Mouse (Mus musculus): ENCODE measurements at regions not wholly inside any gene's neighbourhood (a gene's known extent, or its start where the extent isn't known, plus 50 kb on each side); places are given as distances from the start of the nearest gene placed in this dataset.

DNA sequence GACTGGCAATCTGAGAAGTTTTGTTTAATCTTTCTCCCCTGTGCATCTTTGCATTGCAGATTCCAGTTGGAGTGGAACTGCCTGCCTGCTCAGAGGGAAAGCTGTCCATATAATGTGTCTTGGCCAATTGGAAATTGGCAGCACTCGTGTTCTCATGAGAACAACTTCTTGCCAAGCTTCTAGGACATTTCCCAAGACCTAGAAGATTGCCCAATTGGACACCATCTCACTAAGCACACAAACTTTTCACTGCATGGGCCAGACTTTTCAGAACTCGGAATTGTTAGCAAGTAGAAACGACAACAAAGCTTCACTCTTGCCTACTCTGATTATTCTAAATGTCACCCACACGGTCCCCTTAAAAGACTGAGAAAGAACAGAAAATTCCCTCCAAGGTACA lies 409.8 kb downstream of the Rwdd3 start:
- DNase-seq (ENCODE audit: extremely low read depth, low read depth, low spot score), result peak; percentile 4

GRCm38 (mm10) chr3:120761223-120761622 lies 410.3 kb downstream of the Rwdd3 start:
- no peak for DNase-seq (ENCODE audit: extremely low read depth, low read depth, low spot score)

DNA sequence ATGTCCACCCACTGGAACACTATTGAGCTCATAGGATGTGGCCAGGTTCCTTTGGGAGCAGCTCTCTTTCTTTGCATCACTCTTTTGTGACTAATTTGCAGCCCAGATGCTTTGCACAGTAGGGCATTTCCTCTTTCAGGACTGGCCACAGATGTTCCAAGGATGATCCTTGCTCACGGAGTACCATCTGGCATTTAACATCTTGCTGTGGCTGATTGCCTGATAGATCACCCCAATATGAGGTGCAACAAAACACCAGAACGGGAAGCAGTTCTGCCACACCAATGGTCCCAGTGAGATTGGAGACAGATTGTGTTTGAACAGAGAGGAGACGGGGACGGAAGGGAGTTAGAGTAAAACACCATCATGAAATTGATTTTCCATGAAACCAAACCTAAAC lies 423.0 kb downstream of the Rwdd3 start:
- no peak for DNase-seq (ENCODE audit: extremely low read depth, low read depth, low spot score)

- no peak for DNase-seq (ENCODE audit: extremely low read depth, low read depth, low spot score)
These were observed 423.8 kb downstream of the Rwdd3 start for GRCm38 (mm10) chr3:120747678-120748077.

DNA sequence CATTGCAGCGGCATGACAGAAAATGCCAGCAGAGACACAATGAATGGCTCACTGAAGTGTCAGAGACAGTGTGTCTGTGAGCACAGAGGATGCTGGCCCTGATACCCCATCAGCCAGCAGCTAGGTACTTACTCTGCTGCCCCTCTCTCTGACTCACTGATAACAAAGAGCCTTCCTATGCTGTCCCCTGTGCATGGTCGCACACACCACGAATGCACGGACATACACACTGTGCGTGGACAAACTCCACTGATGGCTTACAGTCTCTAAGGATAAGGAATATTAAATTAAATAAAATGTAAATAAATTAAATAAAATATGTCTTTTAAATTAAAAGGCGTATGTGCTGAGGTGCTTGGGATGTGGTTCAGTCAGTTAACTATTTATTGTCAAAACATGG lies 438.2 kb downstream of the Rwdd3 start:
- no peak for DNase-seq (ENCODE audit: extremely low read depth, low read depth, low spot score)

DNA sequence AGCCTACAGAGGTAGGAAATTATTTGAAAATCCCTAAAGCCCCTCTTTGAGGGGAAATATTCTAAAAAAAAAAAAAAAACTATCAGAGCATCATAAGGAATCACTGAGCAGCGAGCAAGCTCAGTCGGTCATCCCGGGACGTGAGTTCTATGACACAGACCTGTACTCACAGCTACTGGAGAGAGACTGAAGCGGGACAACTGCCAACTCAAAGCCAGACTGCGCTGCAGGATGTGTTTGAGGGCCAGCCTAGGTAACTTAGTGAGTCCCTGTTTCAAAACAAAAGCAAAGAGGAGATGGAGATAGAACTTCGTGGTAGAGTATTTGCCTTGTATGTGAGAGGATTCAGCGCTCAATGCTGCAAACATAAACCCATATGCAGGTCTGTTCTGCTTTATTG lies 439.1 kb downstream of the Rwdd3 start:
- DNase-seq (ENCODE audit: extremely low read depth, low read depth, low spot score), result no peak

DNA sequence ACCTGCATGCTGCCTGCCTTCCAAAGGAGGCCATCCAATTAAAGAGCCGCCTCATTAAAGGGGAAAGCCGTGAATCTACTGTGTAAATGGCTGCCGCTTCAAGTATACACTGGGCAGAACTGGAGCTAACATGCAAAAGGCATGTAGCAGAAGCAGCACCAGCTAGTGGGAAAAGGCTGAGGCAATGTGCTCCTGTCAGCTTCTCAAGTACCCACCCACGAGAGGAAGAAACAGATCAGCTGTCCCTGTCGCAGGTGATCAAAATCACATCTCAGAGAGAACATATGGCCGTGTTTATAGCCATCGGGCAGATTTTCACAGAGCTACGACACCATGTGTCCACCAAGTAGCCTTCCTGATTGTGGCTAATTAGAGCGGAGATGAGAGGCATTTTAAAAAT lies 440.2 kb downstream of the Rwdd3 start:
- DNase-seq (ENCODE audit: extremely low read depth, low read depth, low spot score), result no peak

- no peak for DNase-seq (ENCODE audit: extremely low read depth, low read depth, low spot score)
These were observed 441.3 kb downstream of the Rwdd3 start for GRCm38 (mm10) chr3:120730225-120730624.

DNA sequence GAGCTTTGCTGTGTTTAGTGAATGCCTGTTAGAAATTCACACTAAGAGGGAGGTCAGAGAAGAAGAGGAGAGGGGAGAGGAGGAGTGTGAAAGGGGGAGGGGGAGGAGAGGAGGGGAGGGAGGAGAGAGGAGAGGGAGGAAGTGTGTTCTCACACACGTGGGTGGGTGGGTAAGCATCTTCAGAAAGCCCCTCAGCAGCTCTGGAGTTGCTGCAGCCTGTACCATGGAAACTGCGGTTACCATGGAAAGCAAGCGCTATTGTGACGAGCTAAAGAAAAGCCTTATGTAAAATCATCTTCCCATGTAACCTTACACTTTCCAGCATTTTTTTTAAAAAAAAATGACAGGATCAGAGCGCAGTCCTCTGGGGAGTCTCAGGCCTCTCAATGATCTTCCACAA lies 441.8 kb downstream of the Rwdd3 start:
- DNase-seq (ENCODE audit: extremely low read depth, low read depth, low spot score), result no peak

GRCm38 (mm10) chr3:120685227-120685626 lies 486.3 kb downstream of the Rwdd3 start:
- no peak for DNase-seq (ENCODE audit: extremely low read depth, low read depth, low spot score)

- no peak for DNase-seq (ENCODE audit: extremely low read depth, low read depth, low spot score)
These were observed 495.6 kb downstream of the Rwdd3 start for GRCm38 (mm10) chr3:120675906-120676305.

- DNase-seq (ENCODE audit: extremely low read depth, low read depth, low spot score), result no peak
These were observed 502.8 kb downstream of the Rwdd3 start for GRCm38 (mm10) chr3:120668654-120669053.

DNA sequence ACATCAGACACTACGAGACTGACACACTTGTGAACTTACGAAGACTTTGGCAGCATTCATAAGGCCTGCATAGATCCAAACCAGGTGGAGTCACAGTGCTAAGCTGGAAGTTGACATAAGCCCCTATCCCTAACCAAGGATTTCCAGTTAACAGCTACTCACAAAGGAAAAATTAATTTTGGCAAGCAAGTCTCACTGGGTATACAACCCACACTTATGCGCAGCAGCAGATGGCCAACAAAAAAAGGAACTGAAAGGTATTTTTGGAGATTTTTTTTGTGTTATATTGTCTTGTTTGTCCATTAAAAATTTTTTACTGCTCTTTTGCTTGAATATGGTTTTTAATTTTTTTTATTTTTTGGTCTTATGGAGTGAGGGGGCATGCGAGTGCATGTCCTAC lies 509.0 kb downstream of the Rwdd3 start:
- no peak for DNase-seq (ENCODE audit: extremely low read depth, low read depth, low spot score)

- DNase-seq (ENCODE audit: extremely low read depth, low read depth, low spot score), result no peak
These were observed 510.7 kb downstream of the Rwdd3 start for GRCm38 (mm10) chr3:120660776-120661175.

DNA sequence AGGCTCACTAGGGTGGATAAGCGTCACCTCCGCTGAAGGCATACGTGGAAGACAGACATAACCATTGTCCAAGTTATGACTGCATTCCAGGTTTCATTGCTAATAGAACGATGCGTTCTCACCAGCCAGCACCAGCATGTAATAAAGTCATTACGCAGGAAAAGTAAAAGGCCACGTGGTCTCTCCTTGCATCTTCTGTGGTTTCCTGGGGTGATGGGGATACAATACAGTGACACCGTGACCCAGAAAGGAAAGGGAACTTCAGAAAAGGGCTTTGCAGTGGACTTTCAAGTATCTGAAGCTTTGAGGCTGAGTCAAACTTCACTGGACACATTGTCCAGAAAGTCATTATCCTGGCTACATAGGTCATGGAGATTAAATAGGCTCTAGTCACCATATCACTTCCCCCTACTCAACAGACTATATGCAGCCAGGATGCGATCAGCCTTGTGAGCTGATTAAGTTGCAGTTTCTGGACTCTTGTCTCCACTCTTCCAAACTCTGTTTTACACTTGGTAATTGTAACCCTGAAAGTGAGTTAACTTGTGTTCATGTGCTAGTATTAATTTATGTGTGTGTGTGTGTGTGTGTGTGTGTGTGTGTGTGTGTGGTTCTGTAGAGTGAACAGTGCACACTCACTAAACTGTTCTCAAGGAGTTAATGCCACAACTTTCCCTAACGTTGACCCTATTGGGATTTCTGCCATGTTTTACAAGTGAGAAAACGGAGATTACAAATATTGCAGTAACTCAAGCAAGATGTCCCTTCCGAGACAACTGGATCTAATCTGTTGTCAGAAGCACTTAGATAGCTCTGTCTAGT lies 522.2 kb downstream of the Rwdd3 start:
- no peak for DNase-seq (ENCODE audit: extremely low read depth, low read depth, low spot score)

- no peak for DNase-seq (ENCODE audit: extremely low read depth, low read depth, low spot score)
These were observed 523.1 kb downstream of the Rwdd3 start for GRCm38 (mm10) chr3:120648391-120648790.

GRCm38 (mm10) chr3:120636669-120637305 lies 534.7 kb downstream of the Rwdd3 start:
- no peak for DNase-seq (ENCODE audit: extremely low read depth, low read depth, low spot score)

DNA sequence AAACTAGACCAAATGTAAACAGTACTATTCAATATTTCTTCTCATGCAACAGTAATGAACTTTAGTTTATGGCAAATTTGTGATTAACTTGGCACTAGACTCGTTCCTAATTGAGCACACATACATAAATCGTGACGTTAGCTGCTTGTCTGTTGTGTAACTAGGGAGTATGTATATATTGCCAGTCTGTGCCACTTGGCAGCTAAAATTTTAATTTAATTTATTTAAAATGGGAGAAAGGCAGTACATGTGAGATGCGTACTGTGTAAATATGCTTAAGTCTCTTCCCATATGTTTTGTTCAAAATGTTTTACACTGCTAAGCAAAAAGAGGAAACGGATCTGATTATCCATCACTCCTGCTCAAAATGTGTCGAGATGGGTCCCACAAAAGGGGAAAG lies 553.1 kb downstream of the Rwdd3 start:
- DNase-seq (ENCODE audit: extremely low read depth, low read depth, low spot score), result no peak

DNA sequence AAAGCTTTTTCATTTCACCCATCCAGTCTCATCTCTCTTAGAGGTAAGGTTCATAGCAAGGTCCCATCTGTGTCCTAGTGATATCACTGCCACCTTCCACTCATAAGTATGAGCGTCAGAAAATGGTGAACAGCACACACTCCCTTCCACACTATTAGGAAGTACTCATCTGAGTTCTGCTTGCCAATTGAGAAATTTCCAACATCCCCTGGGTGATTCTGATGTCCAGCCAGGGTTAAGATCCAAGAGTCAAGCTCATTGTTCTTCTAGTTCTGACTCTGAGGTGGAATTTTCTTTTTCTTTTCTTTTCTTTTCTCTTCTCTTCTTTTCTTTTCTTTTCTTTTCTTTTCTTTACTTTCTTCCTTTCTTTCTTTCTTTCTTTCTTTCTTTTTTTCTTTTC lies 577.3 kb downstream of the Rwdd3 start:
- DNase-seq (ENCODE audit: extremely low read depth, low read depth, low spot score), result no peak

DNA sequence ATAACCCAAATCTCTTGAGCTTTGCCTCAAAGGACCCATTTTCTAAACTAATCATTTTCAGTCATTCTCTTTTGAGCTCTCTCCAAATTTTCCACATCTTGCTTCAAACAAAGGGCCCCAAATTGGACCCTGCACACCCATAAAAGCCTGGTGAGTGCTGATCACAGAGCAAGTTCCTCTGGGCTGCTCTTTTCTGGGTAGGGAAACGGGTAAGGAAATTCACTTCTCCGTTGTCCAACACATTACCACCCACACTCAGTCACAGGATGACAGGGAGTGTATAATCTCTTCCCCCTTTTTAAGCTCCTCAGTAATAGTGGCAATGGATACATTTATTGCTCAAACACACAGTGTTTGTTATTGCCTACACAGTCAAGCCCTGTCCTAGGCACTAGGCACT lies 580.3 kb downstream of the Rwdd3 start:
- DNase-seq (ENCODE audit: extremely low read depth, low read depth, low spot score), result no peak

DNA sequence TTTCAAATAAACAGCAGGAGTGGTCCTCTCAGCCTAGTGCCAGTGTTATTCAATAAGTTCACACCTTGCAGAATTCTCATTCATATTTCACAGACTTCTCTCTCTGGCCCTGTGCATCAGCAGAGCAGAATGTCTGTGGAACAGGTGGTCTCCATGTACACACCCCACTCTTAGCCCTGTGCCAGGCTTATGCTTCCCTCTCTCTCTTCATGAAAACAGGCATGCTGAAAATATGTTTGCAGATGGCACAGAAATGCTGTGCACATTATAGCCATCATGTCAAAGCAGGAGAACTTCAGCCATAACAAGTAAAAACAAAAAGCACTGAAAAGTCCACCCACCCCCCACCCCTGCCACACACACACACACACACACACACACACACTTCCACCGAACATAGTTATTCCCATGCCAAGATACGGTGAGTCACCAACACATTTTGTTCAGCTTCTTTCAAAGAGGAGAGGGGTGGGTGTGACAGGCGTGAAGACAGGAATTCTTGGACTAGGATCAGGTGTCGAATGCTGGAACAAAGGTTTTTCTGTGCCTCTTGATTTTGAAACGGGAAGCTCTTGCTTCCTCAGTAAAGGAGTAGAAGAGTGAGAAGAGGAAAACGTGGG lies 600.6 kb downstream of the Rwdd3 start:
- DNase-seq (ENCODE audit: extremely low read depth, low read depth, low spot score), result no peak

All from fat pad, adult 2 months (tissue).